Mouse (Mus musculus): ENCODE measurements around the gene Sox5. TPM values are rescaled to one million over a fixed set of nuclear protein-coding genes. Genes with fewer than 3 reads are reported as not detected.

The Sox5 gene
- total RNA-seq, 2 experiments from 2014 or later: 39.5 to 48.8 TPM

DNA sequence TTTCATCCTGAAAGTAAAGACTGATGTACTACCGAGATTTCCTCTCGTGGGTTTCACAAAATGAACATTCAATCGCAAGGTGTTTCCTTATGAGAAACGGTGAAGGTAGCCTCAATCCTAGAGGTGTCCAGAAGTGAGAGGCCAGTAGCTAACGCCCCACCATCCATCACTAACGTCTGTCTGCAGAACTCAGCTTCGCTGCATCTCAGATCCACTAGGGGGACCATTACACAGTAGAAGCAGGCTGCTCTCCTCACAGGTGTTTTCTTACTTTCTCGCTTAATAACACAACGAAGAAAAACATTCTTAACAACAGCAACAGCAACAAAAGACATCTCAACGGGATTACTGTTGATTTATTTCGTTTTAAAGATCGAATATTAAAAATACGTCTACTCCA lies 442.8 kb downstream of the Sox5 start:
- peak; percentile 8 to 18 for DNase-seq (ENCODE audit: low spot score in 2 of 2)

DNA sequence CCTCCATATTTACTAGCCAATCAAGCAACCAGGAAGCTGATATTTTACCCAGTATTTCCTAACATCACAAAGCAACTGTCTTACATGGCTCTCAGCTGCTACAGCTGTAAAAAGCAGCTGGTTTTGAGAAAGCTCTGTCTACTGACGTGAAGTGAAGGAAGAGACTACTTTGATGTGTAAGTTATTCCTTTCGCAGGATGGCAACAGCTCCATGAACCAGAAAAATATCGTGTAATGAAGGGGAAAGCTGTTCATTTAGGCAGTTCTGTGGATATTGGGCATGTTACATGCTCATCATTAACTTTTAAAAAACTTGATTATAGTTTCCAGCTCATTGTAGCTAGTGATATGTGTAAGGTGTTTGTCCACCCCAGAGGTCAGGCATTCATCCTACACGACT lies 443.6 kb downstream of the Sox5 start:
- DNase-seq (ENCODE audit: low spot score in 2 of 2): no peak

DNA sequence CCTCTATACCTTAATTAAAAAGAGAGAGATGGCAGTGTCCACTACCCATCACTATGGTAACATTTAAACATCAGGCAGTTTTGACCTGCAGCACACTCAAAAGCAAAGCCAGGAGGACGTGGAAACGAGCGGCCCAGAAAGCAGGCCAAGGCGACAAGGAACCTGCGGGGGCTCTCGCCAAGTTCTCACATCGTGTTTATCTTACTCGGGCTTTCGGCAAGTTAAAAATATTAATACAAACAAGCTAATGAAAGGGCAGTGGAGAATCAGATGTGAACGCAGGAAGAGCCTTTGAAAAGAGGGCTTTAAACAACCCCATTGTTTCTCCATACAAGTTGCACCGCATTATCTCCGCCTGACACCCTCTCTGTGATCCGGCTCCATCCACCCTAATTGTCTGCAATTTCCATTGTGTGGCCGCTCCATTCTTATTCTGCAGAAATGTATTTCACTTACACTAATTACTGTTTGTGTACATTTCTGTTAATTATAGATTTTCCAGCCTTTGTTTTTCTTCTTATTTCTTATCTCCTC lies 444.3 kb downstream of the Sox5 start:
- DNase-seq (ENCODE audit: low spot score in 2 of 2): no peak

DNA sequence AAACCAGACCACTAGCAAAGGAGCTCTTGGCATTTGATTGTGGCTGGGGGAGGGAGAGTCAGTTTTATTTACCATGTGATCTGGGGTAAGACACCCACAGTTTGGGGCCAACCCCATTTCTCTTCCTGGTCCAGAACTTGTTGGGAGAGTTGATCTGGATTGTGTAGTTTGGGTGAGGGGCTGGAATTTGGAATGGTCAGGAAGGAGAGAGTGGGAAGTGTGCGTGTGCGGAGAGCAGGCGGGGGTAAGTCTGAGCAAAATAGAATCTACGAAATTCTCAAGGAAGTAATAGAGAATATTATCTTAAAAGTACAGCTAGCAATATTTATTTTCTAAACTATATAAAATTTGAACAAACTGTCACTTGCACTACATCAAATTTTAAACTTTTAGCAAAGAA lies 445.0 kb downstream of the Sox5 start:
- DNase-seq (ENCODE audit: low spot score in 2 of 2): no peak

DNA sequence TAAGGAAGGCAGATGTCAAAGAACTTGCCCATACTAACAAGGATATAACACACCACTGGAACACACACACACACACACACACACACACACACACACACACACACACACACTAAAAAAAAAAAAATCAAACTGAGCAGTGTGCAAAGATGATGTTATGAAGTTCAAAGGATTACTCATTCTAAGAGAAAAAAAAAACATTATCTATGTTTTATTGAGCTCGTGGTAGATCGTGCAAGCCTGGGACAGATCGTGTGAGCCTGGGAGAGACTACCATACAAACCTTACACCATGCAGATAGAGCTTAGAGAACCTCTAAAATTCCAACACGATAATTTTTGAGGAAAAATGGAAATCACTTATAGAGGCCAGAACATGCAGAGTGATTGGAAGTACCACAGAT lies 448.6 kb downstream of the Sox5 start:
- no peak for DNase-seq (ENCODE audit: low spot score in 2 of 2)

DNA sequence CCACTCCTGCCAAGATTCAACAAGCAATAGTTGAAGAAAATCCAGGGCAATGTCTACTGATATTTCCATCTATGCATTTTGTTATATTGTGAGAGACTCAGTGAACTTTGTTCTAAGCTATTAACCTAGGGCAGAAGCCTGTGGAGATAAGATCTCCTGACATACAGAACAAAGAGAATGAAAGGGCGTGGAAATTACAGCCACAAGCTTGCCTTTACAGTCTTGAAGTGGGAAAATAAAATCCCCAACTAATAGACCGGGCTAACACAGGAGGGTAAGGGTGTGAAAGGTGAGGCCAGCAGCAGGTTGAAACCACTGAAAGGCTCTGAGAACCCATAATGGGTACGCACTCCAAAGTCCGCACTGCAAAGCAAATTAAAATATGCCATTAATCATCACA lies 449.8 kb downstream of the Sox5 start:
- no peak for DNase-seq (ENCODE audit: low spot score in 2 of 2)

DNA sequence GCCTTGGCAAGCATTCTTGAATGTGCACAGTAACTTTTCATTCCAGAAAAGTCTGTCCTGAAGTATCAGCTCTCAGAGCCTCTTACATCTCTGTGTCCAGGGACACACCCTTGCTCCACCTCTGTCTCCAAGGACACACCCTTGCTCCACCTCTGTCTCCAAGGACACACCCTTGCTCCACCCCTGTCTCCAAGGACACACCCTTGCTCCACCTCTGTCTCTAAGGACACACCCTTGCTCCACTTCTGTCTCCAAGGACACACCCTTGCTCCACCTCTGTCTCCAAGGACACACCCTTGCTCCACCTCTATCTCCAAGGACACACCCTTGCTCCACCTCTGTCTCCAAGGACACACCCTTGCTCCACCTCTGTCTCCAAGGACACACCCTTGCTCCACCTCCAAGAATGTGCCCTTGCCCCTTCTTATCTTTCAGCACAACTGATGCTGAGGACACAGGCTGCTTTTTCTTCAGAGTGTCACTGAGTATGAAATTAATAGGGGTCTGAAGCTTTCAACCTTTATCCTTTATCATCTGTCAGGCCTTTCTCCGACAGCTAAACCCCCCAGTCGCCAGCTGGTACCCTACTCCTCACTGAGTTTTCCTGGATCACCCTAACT lies 452.4 kb downstream of the Sox5 start:
- DNase-seq (ENCODE audit: low spot score in 2 of 2): no peak

DNA sequence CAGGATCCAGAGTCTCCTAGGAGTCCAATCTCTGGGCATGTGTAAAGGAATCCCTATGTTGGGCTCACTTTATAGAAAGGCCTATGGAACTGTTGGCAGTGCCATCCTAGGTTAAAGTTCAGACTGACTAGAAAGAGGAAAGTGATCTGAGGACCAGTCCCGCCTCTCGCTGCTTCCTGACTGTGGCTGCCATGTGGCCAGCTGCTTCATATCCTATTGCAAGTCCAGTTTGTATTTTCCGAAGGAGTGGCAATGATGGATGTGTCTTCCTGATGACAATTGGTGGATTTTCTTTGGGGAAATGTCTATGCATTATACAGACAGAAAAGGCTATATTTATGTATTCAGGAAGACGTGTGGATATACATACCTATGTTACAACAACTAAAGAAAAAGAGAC lies 453.0 kb downstream of the Sox5 start:
- no peak for DNase-seq (ENCODE audit: low spot score in 2 of 2)

DNA sequence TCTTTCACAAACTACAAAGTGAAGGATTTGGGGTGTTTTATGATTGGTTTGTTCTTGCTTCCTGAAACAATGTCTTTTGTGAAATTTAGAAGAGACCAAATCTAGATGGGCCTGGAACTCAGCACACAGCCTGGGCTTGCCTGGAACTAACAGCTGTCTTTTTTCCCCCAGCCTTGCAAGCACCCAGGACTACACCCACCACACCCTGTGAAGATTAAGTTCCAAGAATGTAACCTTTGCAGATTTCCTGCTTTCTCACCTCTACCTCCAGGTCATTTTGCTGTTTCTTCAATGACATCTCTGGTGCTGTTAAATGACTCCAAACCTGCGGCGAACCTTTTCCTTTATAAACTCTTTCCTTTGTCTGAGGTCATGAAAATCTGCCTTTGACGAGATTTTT lies 455.0 kb downstream of the Sox5 start:
- DNase-seq (ENCODE audit: low spot score in 2 of 2): no peak

DNA sequence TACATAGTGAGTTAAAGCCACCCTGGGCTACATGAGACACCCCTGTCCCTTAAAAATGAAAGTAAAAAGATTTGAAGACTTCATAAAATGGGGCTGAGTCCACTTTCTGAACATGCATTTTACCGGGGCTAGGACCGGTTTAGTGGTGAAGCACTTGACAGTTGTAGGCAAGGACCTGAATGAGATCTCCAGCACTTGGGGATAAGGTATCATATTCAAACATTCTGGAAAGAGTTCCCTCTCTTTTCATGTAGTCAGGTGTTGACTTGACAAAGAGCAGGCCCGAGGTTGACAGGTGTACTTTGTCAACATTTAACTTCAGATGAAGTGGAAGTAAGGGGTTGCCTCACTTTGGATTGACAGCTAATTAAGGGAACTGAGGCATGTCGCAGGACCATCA lies 458.4 kb downstream of the Sox5 start:
- no peak for DNase-seq (ENCODE audit: low spot score in 2 of 2)

DNA sequence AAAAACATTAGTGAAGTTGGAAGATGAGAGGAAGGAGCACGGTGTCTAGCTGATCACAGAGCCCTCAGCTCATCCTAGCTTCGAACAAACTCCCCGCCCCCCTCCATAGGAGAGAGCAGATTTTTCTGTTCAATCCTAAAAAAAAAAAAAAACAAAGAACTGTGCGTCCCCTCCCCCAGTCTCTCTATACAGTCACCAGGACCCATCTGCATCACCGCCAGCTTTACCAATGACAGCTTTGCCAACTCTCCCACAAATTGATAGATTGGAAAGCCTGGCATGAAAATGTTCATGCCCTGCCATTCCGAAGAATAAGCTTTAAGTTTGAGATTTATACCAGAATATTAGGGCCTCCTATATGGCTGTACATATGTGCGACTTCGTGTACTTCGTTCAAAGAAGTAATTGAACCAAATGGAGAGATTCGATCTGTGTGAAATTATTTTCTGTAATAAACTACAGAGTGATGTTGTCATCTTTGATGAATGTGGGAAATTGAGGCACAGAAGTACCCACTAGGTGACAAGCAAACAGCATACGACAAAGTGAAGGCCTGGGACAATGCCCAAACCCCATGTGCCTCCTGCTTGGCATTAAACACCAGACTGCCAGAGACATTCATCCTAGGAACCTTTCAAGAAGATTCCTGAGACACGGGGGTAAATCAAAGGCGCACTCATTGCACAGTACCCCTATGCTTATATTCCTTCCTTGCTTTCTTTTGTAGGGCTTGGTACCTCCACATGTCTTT lies 459.3 kb downstream of the Sox5 start:
- no peak for DNase-seq (ENCODE audit: low spot score in 2 of 2)

DNA sequence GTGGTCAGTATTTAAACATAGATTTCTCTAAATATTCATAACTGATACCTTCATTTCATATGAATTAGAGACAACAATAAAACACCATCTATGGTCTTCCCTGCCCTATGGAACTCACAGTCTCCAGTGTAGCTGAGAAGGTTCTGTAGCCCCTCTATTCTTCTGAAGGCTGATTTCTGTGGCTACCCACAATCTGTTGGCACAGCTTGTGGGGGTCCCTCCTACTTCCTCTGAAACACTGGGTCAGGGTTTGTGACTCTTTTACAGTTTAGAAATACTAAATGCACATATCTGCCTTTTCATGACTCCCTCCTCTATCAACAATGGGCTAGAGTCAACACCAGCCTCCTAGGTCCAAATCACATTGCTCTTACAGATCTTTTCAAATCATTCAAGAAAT lies 461.4 kb downstream of the Sox5 start:
- DNase-seq (ENCODE audit: low spot score in 2 of 2): no peak

DNA sequence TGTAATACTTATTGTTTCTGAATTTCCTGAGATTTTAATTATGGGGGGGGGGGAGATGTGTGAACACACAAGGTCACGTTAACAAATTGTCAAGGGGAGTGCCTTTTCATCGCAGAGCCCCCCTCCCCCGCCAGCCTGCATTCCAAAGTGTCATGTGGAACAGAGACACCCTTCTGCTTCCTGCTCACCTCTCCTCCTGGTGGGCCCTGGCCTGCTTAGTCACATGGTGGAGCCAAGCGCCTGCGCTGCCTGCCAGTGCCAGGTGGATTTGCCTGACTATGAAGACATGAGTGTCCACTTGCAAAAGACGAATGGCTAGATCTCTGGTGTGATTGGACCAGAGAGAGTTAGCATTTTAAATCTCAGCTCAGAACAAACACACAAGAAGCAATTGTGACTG lies 462.1 kb downstream of the Sox5 start:
- no peak for DNase-seq (ENCODE audit: low spot score in 2 of 2)

DNA sequence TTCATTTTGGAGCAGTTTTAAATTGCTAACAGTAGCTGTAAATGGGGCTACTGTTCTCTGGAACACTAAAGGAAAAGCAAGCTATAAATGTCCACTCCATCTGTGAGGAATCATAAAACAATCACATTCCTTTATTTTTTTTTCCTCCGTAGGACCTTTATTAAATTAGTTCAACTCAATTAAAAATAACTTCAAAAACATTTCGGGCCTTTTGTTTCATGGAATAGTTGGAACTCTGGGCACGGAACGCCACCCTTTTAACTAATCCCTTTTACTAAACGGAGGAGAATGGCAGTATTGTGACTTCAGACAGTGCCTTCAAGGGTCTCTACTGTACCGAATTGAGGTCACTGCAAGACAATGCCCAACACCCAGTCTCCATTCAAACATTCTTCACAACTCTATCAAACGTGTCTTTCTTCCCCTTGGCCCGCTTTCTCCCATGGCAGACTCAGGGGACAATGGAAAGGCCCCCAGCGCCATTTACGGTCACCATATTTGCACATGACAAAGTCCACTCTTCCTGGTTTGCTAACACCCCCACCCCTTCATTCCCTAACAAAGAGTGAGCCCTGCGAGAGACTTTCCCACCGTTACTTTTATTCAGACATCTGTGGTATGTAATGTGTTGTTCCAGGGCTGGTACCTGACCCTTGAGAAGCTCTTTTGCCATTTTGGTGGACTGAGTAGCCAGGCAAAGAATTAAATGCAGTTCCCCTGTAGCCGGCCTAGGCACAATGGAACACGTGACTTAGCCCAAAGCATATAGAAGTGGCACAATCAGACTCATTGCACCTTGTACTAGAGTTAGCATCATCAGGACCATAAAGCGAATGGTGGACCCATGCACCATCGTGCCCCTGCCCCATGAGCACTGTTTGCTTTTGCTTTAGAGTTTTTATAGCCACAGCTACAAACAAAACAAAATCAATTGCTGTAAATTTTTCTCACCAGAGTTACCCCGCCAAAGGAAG lies 468.7 kb downstream of the Sox5 start:
- no peak for DNase-seq (ENCODE audit: low spot score in 2 of 2)

DNA sequence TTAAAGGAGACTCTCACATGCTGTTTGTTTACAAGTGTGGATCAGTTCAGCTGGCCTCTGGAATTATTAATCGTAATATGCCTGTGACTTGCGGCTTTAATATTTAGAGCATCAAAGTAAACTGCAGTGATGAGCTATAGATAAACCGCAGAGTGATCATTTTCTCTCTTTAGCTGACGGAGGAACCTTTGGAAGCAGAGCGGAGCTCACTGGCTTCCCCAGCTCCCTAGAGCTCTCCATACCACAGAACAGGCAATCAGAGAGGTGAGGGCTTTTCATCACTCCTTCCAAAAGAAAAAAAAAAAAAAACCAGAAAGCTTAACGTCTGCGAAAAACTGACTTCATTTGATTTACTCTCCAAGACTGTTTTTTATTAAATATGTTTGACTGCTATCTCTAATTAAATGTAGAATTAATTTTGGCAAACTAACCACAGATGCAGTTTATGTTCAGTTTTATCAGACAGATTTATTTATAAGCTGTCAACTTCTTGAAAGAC lies 469.4 kb downstream of the Sox5 start:
- no peak for DNase-seq (ENCODE audit: low spot score in 2 of 2)

DNA sequence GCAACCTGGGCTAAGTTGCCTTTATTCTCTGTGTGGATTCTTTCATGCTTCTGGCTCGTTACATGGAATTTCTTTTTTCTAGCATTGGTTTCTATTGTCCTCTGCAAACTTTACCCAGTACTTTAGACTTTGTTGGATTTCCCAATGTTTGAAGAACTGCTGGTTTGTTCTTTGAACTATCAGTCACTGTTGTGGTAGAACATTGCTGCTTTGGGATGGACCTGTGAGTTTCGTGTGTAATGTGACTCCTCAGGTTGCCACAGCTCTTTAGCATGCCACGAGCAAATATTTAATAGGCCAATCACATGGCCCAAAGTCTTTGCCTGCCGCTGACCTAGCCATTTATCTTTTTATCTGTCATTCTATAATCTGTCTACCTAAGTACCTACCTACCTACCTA lies 470.0 kb downstream of the Sox5 start:
- DNase-seq (ENCODE audit: low spot score in 2 of 2): no peak

DNA sequence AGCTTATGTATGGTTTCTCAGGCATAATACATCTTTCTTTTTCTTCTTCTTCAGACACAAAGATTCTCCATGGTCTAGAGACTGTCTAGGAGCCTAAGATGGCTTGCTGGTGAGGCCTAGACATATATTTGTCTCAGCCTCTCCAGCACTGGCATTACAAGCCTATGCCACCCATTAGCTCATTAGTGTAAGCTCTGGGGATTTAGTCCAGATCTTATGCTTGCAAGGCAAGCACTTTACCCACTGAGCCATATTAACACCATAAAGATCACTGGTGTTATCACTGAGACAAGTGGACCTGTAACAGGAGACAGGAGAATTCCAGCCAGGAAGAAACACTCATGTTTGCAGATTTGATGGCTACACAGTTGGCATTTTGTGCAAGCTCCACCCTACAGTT lies 472.6 kb downstream of the Sox5 start:
- DNase-seq (ENCODE audit: low spot score in 2 of 2): no peak

DNA sequence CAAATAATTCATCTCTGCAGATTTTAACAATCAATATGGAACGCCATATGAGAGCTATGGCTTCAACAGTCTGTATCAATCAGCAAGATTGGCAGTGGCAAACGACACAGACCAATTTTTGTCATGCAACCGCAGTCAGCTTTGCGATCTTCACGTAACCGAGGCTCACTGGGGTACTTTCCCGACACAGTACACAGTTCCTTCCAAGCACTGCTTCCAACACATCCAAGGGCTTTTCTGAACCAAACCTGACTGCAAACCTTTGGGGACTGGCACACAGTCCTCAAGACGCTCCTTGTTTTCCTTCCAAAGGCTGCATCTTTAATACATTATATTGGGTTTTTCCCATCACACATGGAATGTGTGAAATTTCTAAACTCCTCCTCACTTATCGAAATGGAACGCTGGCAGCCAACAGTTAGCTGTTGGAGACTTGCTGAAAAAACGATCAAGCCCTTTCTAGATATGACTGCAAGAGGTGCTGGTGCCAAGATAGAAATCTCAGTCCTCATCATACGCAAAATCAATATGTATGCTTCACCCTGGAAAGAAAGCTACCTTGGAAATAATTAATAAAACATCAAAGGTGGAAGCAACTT lies 474.1 kb downstream of the Sox5 start:
- no peak for DNase-seq (ENCODE audit: low spot score in 2 of 2)

DNA sequence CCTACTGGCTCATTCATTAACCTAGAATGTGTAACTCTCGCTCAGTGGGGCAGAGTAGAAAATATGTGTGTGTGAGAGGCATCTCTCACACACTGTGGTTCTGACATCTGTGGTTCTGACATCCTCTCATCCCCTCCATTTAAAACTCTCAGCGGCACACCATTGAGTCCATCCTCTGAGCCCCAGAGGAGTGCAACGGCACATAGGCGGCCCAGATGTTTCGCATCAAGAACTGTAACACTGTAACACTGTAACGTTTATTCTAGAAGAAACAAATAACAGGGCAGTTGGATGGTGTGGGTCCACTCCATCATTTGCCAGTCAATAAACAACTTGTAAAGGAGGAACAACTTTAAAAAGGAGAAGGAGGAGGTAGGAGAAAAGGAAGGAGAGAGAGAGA lies 479.0 kb downstream of the Sox5 start:
- DNase-seq (ENCODE audit: low spot score in 2 of 2): no peak

DNA sequence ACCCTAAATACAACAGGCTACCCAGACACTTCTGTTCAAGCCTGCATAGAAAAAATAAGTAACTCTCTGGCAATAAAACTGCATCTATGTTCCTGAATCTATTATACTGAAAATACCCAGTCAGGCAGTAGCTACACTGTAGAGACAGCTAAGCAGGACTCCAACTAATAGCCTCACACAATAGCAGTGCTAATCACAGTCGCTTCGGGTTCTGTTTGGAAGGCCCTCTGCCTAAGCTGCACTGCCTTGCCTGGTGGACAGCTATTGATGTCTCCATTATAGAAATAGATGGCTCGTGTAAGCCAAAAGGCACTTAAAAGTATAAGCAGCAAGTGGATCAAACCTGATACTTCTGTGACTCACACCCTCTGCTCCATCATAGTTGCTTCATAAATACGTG lies 480.7 kb downstream of the Sox5 start:
- no peak for DNase-seq (ENCODE audit: low spot score in 2 of 2)

DNA sequence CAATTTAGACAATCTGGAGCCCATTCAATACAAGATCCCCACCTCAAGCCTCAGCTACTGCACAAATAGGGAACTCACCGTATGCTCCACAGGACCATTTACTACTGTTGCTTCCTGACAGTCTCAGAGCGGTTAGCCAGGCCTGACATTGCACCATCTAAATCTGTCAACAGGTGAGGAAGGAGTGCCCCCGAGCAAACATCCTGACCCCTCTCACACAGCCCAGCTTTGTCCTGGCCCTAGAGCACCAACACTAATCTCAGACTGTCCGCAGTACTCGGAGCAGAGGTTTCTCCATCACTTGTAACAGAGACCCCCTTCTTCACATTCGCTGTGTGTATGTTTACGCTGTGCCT lies 482.3 kb downstream of the Sox5 start:
- no peak for DNase-seq (ENCODE audit: low spot score in 2 of 2)
